Mouse (Mus musculus): Measurements from ENCODE around the gene 1700013G24Rik. TPM values are rescaled to one million over a fixed set of nuclear protein-coding genes. Genes with fewer than 3 reads are reported as not detected.

The 1700013G24Rik gene
- polyA plus RNA-seq, 1 experiment from 2014 or later, result not detected

Other genes starting within 250 kb of the 1700013G24Rik start
- 0.48 and 0.62 TPM in 2 replicates for gene Wnt4, start 175.8 kb upstream of the 1700013G24Rik start, polyA plus RNA-seq (2015; fragmentation: Nextera tagmentation; extraction: Ambion mirVana)
- 699 and 707 TPM in 2 replicates for gene Cdc42, start 95.6 kb upstream of the 1700013G24Rik start, polyA plus RNA-seq (2015; fragmentation: Nextera tagmentation; extraction: Ambion mirVana)
- not detected in 2 replicates for gene Cela3a, start 43.5 kb upstream of the 1700013G24Rik start, polyA plus RNA-seq (2015; fragmentation: Nextera tagmentation; extraction: Ambion mirVana)
- gene Cela3b, start 22.7 kb upstream of the 1700013G24Rik start, polyA plus RNA-seq (2015; fragmentation: Nextera tagmentation; extraction: Ambion mirVana), result not detected in 2 replicates
- 34.7 and 35.2 TPM in 2 replicates for gene Hspg2, start 15.5 kb downstream of the 1700013G24Rik start, polyA plus RNA-seq (2015; fragmentation: Nextera tagmentation; extraction: Ambion mirVana)
- 1.2 TPM in 1 of 2 replicates, not detected in the other for gene Ldlrad2, start 121.3 kb downstream of the 1700013G24Rik start, polyA plus RNA-seq (2015; fragmentation: Nextera tagmentation; extraction: Ambion mirVana)
- 54.3 and 57.8 TPM in 2 replicates for gene Usp48, start 140.5 kb downstream of the 1700013G24Rik start, polyA plus RNA-seq (2015; fragmentation: Nextera tagmentation; extraction: Ambion mirVana)
- 8.7 and 14.0 TPM in 2 replicates for gene Rap1gap, start 211.4 kb downstream of the 1700013G24Rik start, polyA plus RNA-seq (2015; fragmentation: Nextera tagmentation; extraction: Ambion mirVana)